Mouse (Mus musculus) neural tube, embryonic 15.5 days (tissue): ENCODE data around the gene C530008M17Rik. TPM values are rescaled to one million over a fixed set of nuclear protein-coding genes. Genes with fewer than 3 reads are reported as not detected.

Experiments
- ATAC-seq: fragments of 200-750 bp; cut with Nextera tagmentation; 2 replicates; pipeline ENCODE4 v1.8.0; 2017; ENCODE audit warnings: mild to moderate bottlenecking, moderate TSS enrichment, moderate library complexity; ENCODE audit not compliant: low FRiP score
- H3K27ac ChIP-seq: fragments of 300-500 bp; sonication (generic); replicated peaks from 2 replicates; pipeline ENCODE4 v1.5.1; 2015; ENCODE audit warnings: mild to moderate bottlenecking, inconsistent platforms
- H3K27me3 ChIP-seq: fragments of 300-500 bp; sonication (generic); replicated peaks from 2 replicates; pipeline ENCODE4 v1.6.1; 2015; ENCODE audit warnings: inconsistent platforms
- H3K36me3 ChIP-seq: fragments of 300-500 bp; sonication (generic); 2 replicates; pipeline ENCODE4 v1.6.1; 2015; ENCODE audit warnings: inconsistent platforms
- H3K4me1 ChIP-seq: fragments of 300-500 bp; sonication (generic); 2 replicates; pipeline ENCODE4 v1.6.1; 2015; ENCODE audit warnings: inconsistent platforms
- H3K4me2 ChIP-seq: fragments of 300-500 bp; sonication (generic); 2 replicates; pipeline ENCODE4 v1.6.1; 2015; ENCODE audit warnings: inconsistent platforms, mild to moderate bottlenecking, moderate library complexity
- H3K4me3 ChIP-seq: fragments of 300-500 bp; sonication (generic); replicated peaks from 2 replicates; pipeline ENCODE4 v1.5.1; 2015; ENCODE audit warnings: mild to moderate bottlenecking, inconsistent platforms
- H3K9ac ChIP-seq: fragments of 300-500 bp; sonication (generic); replicated peaks from 2 replicates; pipeline ENCODE4 v1.6.1; 2015; ENCODE audit warnings: mild to moderate bottlenecking, inconsistent platforms
- H3K9me3 ChIP-seq: fragments of 300-500 bp; sonication (generic); replicated peaks from 2 replicates; pipeline ENCODE4 v1.6.1; 2016; ENCODE audit warnings: inconsistent platforms
- WGBS: fragments of 180-500 bp; shearing (Covaris S2); methylation state at CpG from one replicate; pipeline ENCODE4 v1.1.7; 2015; ENCODE audit warnings: mixed read lengths; 5-methylcytosine and 5-hydroxymethylcytosine counted together
- polyA plus RNA-seq: library from polyadenylated mRNA; unstranded; fragments of >200 nt; fragmentation: Nextera tagmentation; extraction: Ambion mirVana; gene quantifications from 2 replicates; pipeline ENCODE4 v1.2.1, GENCODE M21; 2015

The C530008M17Rik gene
- polyA plus RNA-seq, 1 experiment from 2014 or later = 57.1 TPM

- peak; percentile 65; the same call in 1 of the 2 replicates for ATAC-seq
- H3K27me3 ChIP-seq = no peaks in the 10 kb centered on the region
- 30% methylated on average over 7 of the region's 7 CpGs for WGBS
- peak overlapping the region; percentile 17; the same call in 1 of the 2 replicates for H3K4me2 ChIP-seq
- H3K4me1 ChIP-seq = peaks cover 26% of the 10 kb centered on the region
- no peak overlapping the region for H3K9ac ChIP-seq
- no peaks in the 10 kb centered on the region for H3K36me3 ChIP-seq
- H3K27ac ChIP-seq = peak overlapping the region; percentile 38; the same call in 1 of the 2 replicates
- no peaks in the 10 kb centered on the region for H3K9me3 ChIP-seq
- H3K4me3 ChIP-seq = no peak overlapping the region
Observed at GRCm38 (mm10) chr5:76713743-76714142, 57.4 kb downstream of the C530008M17Rik start.

GRCm38 (mm10) chr5:76719954-76720353, 63.6 kb downstream of the C530008M17Rik start:
- WGBS = 51% methylated on average over 3 of the region's 3 CpGs
- no peaks in the 10 kb centered on the region for H3K27me3 ChIP-seq
- H3K4me3 ChIP-seq = no peak overlapping the region
- peaks cover 26% of the 10 kb centered on the region for H3K4me1 ChIP-seq
- peak overlapping the region; percentile 62; the same call in 1 of the 2 replicates for H3K27ac ChIP-seq
- ATAC-seq = peak; percentile 23; the same call in 1 of the 2 replicates
- no peak overlapping the region for H3K4me2 ChIP-seq
- no peaks in the 10 kb centered on the region; the same call in 1 of the 2 replicates for H3K36me3 ChIP-seq
- H3K9me3 ChIP-seq = no peaks in the 10 kb centered on the region
- H3K9ac ChIP-seq = no peak overlapping the region

DNA sequence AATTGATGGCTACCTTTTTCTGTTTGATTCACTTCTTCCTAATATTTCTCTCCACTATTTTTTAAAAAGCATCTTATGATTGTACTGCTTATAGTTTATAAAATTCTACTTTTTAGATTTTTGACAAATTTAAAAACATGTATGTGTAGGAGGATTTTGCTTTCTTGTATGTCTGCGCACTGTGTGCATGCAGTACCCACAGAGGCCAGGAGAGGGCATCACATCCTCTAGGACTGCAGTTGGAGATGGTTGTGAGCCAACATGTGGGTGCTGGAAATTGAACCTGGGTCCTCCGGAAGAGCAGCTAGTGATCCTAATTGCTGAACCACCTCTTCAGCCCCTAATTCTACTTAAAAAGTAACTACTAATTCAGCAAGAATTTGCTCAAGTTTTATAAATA, 68.6 kb downstream of the C530008M17Rik start:
- no peak for ATAC-seq
- H3K4me3 ChIP-seq = no peak overlapping the region
- WGBS = 99% methylated on average over 2 of the region's 2 CpGs

GRCm38 (mm10) chr5:76726518-76727103, 70.3 kb downstream of the C530008M17Rik start:
- no peaks in the 10 kb centered on the region for H3K27me3 ChIP-seq
- 57% methylated on average over 8 of the region's 8 CpGs for WGBS
- H3K36me3 ChIP-seq = no peaks in the 10 kb centered on the region; the same call in 1 of the 2 replicates
- H3K27ac ChIP-seq = no peak overlapping the region
- H3K4me1 ChIP-seq = 0 out of 2 replicates have a peak, but pooled peaks cover 8% of the 10 kb centered on the region
- peak; percentile 30; the same call in 1 of the 2 replicates for ATAC-seq
- H3K9ac ChIP-seq = no peak overlapping the region
- no peaks in the 10 kb centered on the region for H3K9me3 ChIP-seq
- no peak overlapping the region for H3K4me2 ChIP-seq
- no peak overlapping the region for H3K4me3 ChIP-seq

More for the DNA sequence above, 68.6 kb downstream of the C530008M17Rik start:
- Histone ChIP-seq H3K9me3 (no peaks in the 10 kb centered on the region), H3K9ac (no peak overlapping the region), H3K4me2 (no peak overlapping the region), H3K27me3 (no peaks in the 10 kb centered on the region), H3K36me3 (no peaks in the 10 kb centered on the region; the same call in 1 of the 2 replicates), H3K27ac (no peak overlapping the region), H3K4me1 (peaks cover 11% of the 10 kb centered on the region; the same call in 1 of the 2 replicates)

GRCm38 (mm10) chr5:76733055-76733641, 76.8 kb downstream of the C530008M17Rik start:
- no peaks in the 10 kb centered on the region for H3K27me3 ChIP-seq
- H3K9ac ChIP-seq = no peak overlapping the region
- no peaks in the 10 kb centered on the region for H3K36me3 ChIP-seq
- no peaks in the 10 kb centered on the region for H3K9me3 ChIP-seq
- ATAC-seq = no peak
- H3K27ac ChIP-seq = 0 out of 2 replicates have a peak overlapping the region, but pooled peaks have one; percentile 18
- H3K4me3 ChIP-seq = no peak overlapping the region
- H3K4me2 ChIP-seq = no peak overlapping the region
- no peaks in the 10 kb centered on the region for H3K4me1 ChIP-seq
- WGBS = 75% methylated on average over 6 of the region's 6 CpGs

GRCm38 (mm10) chr5:76741463-76741862, 85.2 kb downstream of the C530008M17Rik start:
- no peak for ATAC-seq
- H3K9me3 ChIP-seq = no peaks in the 10 kb centered on the region
- 0 out of 2 replicates have a peak, but pooled peaks cover 3% of the 10 kb centered on the region for H3K4me1 ChIP-seq
- peaks cover 11% of the 10 kb centered on the region for H3K36me3 ChIP-seq
- no peak overlapping the region for H3K4me3 ChIP-seq
- no peak overlapping the region for H3K4me2 ChIP-seq
- H3K9ac ChIP-seq = no peak overlapping the region
- H3K27me3 ChIP-seq = no peaks in the 10 kb centered on the region
- 95% methylated on average over 6 of the region's 6 CpGs for WGBS
- no peak overlapping the region for H3K27ac ChIP-seq

GRCm38 (mm10) chr5:76742076-76742475, 85.8 kb downstream of the C530008M17Rik start:
- H3K4me2 ChIP-seq = no peak overlapping the region
- H3K27me3 ChIP-seq = no peaks in the 10 kb centered on the region
- no peak overlapping the region for H3K4me3 ChIP-seq
- no peak overlapping the region for H3K27ac ChIP-seq
- no peak for ATAC-seq
- H3K9me3 ChIP-seq = no peaks in the 10 kb centered on the region
- H3K4me1 ChIP-seq = peaks cover 6% of the 10 kb centered on the region; the same call in 1 of the 2 replicates
- WGBS = 98% methylated on average over 6 of the region's 6 CpGs
- no peak overlapping the region for H3K9ac ChIP-seq
- peaks cover 11% of the 10 kb centered on the region for H3K36me3 ChIP-seq

- Histone ChIP-seq H3K27ac (no peak overlapping the region), H3K27me3 (no peaks in the 10 kb centered on the region), H3K4me2 (no peak overlapping the region), H3K9me3 (no peaks in the 10 kb centered on the region), H3K36me3 (peaks cover 11% of the 10 kb centered on the region), H3K4me3 (no peak overlapping the region), H3K4me1 (peaks cover 12% of the 10 kb centered on the region; the same call in 1 of the 2 replicates), H3K9ac (no peak overlapping the region)
- no peak for ATAC-seq
- WGBS = 86% methylated on average over 9 of the region's 9 CpGs
Observed at GRCm38 (mm10) chr5:76744737-76745209, 88.5 kb downstream of the C530008M17Rik start.

DNA sequence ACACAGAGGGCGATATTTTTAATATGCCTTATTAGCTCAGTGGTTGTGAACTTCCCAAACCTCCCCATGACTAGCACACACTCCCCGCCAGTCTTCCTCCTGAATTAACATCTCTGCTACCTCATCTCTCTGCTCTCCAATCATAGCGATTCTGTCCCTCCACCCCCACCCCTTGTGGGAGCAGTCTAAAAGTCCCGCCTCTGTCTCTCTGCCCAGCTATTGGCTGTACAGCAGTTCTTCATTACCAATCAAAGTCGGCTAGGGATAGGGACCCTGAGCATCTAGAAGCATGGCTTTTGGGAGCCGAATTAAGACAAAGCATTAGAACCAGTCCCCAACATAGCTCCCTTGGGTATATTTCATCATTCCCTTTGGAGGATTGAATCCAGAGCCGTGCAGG, 91.5 kb downstream of the C530008M17Rik start:
- no peak overlapping the region for H3K27ac ChIP-seq
- ATAC-seq = peak; percentile 75

GRCm38 (mm10) chr5:76752351-76752750, 96.0 kb downstream of the C530008M17Rik start:
- Histone ChIP-seq H3K27me3 (no peaks in the 10 kb centered on the region), H3K4me2 (no peak overlapping the region), H3K4me3 (no peak overlapping the region), H3K9ac (no peak overlapping the region), H3K4me1 (peaks cover 12% of the 10 kb centered on the region; the same call in 1 of the 2 replicates), H3K27ac (no peak overlapping the region), H3K36me3 (no peaks in the 10 kb centered on the region), H3K9me3 (no peaks in the 10 kb centered on the region)
- 32% methylated on average over 5 of the region's 5 CpGs for WGBS
- no peak for ATAC-seq

More for the DNA sequence above, 91.5 kb downstream of the C530008M17Rik start:
- Histone ChIP-seq H3K27me3 (no peaks in the 10 kb centered on the region), H3K4me3 (no peak overlapping the region), H3K4me2 (peak overlapping the region; percentile 19; the same call in 1 of the 2 replicates), H3K9ac (no peak overlapping the region), H3K9me3 (no peaks in the 10 kb centered on the region), H3K4me1 (peaks cover 20% of the 10 kb centered on the region; the same call in 1 of the 2 replicates), H3K36me3 (no peaks in the 10 kb centered on the region)
- WGBS = 42% methylated on average over 7 of the region's 7 CpGs

DNA sequence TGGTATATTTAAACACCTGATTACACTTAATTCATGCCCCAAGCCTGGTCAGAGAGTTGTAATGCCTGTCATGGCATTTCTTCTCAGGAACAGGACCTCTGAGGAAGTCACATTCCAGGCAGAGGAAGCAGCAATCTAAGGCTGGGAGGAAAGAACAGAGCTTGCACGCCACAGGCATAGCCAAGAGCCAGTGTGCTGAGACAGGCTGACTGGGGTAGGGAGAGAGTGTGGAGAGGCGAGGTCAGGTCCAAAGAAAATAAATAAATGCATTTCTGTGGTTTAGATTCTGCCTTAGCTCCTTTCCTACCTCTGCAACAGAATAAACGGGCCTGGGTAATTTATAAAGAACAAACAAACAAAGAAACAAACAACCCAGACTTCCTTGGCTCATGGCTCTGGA, 104.0 kb downstream of the C530008M17Rik start:
- Histone ChIP-seq H3K4me3 (no peak overlapping the region), H3K27me3 (no peaks in the 10 kb centered on the region), H3K9me3 (no peaks in the 10 kb centered on the region), H3K9ac (no peak overlapping the region), H3K4me2 (no peak overlapping the region), H3K27ac (no peak overlapping the region), H3K4me1 (peaks cover 23% of the 10 kb centered on the region), H3K36me3 (no peaks in the 10 kb centered on the region)
- no peak for ATAC-seq
- 76% methylated on average over 3 of the region's 3 CpGs for WGBS
